Mouse (Mus musculus): Measurements from ENCODE around the gene Dpp6. TPM values are rescaled to one million over a fixed set of nuclear protein-coding genes. Genes with fewer than 3 reads are reported as not detected.

Dpp6 gene
- total RNA-seq, 2 experiments from 2014 or later, result not detected

DNA sequence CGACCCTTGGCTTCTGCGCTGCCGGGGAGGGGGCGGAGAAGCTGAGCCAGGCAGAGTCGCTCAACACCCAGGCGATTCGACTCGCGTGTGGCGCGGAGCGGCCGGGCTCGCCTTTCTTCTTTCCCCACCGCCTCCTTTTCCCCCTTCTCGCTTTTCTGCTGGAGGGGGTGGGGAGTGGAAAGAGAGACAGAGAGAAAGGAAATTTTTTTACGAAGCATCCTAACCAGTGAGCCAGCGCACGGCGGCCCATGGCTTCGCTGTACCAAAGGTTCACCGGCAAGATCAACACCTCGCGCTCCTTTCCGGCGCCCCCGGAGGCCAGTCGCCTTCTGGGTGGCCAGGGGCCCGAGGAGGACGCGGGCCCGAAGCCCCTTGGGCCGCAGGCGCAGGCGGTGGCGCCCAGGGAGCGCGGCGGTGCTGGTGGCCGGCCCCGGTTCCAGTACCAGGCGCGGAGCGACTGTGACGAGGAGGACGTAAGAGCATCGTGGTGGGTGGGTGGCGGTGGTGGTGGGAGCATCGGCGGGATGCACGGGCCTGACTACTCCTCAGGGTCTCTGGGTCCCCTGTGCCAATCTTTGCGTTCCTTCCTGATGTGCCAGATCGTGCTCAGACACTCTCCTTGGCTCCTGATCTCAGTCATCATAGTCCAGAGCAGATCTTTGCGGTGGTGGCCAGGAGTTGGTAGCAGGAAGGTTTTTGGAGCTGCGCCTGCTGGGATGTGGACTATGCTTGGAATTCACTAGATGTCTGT lies 232.5 kb downstream of the Dpp6 start:
- DNase-seq (ENCODE audit: low spot score), result no peak
- intact Hi-C loops (cut with DNase I), result no loop called here

DNA sequence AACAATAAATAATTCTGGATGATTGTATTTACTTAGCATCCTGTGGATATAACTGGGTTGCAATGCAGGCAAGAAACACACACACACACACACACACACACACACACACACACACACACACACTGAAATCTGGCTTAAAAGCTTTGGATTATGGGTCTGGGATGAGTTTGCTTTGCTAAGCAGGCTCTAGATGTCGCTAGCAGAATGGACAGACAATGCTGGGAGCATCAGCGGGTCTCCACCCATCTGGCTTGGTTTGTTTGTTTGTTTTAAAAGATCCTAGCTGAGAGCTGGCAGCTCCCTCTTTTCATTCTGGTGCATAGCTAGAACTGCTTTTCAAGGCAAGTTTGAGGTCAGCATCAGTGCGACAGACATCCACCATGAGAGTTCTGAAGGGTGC lies 234.2 kb downstream of the Dpp6 start:
- DNase-seq (ENCODE audit: low spot score), result no peak
- intact Hi-C loops (cut with DNase I), result no loop called here

- intact Hi-C loops (cut with DNase I), result no loop called here
- no peak for DNase-seq (ENCODE audit: low spot score)
These were observed 235.4 kb downstream of the Dpp6 start for GRCm38 (mm10) chr5:27052441-27052840.

DNA sequence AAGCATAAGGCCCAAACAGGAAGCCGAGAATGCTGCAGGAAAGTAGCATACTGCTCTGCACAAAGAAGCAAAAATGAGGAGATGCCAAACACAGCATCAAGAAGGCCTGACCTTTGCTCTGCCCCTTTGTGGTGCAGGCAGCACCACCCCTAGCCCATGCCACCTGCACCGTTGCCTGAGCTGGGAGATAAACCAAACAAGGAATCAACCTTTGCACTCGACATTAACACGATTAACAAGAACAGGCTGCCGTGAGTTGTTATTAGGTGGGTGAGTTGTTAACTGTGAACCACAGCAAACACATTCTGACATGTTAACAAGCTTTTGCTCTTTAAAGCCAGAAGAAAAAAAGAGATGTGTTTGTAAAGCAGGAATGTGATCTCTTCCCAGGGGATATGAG lies 239.4 kb downstream of the Dpp6 start:
- no peak for DNase-seq (ENCODE audit: low spot score)
- intact Hi-C loops (cut with DNase I), result no loop called here

- intact Hi-C loops (cut with DNase I), result no loop called here
- DNase-seq (ENCODE audit: low spot score), result no peak
These were observed 243.1 kb downstream of the Dpp6 start for GRCm38 (mm10) chr5:27060114-27060513.

GRCm38 (mm10) chr5:27063871-27064270 lies 246.9 kb downstream of the Dpp6 start:
- intact Hi-C loops (cut with DNase I), result no loop called here
- DNase-seq (ENCODE audit: low spot score), result no peak

- no peak for DNase-seq (ENCODE audit: low spot score)
- intact Hi-C loops (cut with DNase I), result no loop called here
These were observed 249.8 kb downstream of the Dpp6 start for GRCm38 (mm10) chr5:27066837-27067236.

DNA sequence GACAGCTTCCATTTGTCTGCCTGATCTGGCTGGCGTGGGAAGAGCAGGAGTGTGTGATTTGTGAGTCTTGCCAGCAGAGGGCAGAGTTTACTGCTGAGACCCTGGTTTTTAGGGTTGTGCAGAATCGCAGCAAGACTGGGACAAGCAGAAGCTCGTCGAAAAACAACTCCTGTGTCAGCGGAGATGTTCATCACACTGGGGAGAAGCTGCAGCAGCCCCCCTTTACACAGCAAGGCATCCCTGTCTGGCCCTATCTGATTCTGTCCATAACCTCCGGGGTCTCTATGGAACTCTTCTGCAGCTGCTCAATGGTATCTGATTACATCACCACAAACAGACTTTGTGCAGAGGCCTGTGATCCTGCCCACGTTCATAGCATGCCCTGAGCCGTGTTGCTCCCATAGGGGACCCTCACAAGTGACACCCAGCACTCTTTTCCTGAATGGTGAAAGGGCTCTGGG lies 258.2 kb downstream of the Dpp6 start:
- intact Hi-C loops (cut with DNase I), result loop anchor here (2.0 to 10.0 kb wide), 3 partner anchors 342 to 540 kb away; no protein-coding TSS in a partner anchor
- no peak for DNase-seq (ENCODE audit: low spot score)

DNA sequence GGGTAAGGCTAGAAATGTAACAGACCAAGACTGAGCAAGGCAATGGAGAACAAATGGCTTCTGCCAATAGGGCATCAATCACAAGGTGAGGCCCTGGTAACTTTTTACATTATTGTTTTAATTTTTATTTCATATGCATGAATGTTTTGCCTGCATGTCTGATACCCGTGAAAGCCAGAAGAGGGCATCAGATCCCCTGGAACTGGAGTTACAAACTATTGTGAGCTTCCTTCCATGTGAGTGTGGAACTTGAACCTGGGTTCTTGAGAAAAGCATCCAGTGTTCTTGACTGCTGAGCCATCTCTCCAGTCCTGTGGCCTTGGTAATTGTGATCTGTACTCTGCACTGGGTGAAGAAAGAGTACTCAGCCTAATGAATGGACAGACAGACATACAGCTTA lies 259.0 kb downstream of the Dpp6 start:
- intact Hi-C loops (cut with DNase I), result loop anchor here (5.0 to 10.0 kb wide), 2 partner anchors 341 to 469 kb away; no protein-coding TSS in a partner anchor
- no peak for DNase-seq (ENCODE audit: low spot score)

DNA sequence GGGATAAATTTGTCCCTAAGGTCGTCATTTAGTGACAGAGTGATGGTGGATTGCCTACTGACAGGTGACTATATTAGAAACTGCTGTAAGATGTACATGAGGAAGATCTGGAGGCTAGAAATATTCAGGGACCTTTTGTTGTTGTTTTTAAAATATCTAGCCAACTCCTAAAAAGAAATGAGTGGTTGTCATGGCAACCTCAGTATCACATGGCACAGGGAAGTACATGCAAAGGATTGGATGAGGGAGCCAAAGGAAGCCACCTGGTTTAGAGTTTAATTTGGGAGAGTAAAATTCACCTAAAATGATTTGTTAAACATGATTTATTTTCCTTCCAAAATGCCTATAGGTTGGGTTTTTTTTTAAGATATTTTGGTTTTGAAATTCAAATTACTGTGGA lies 260.8 kb downstream of the Dpp6 start:
- intact Hi-C loops (cut with DNase I), result loop anchor here (5.0 to 10.0 kb wide), 2 partner anchors 339 to 467 kb away; no protein-coding TSS in a partner anchor
- no peak for DNase-seq (ENCODE audit: low spot score)

GRCm38 (mm10) chr5:27081275-27081674 lies 264.3 kb downstream of the Dpp6 start:
- intact Hi-C loops (cut with DNase I), result no loop called here
- DNase-seq (ENCODE audit: low spot score), result no peak

DNA sequence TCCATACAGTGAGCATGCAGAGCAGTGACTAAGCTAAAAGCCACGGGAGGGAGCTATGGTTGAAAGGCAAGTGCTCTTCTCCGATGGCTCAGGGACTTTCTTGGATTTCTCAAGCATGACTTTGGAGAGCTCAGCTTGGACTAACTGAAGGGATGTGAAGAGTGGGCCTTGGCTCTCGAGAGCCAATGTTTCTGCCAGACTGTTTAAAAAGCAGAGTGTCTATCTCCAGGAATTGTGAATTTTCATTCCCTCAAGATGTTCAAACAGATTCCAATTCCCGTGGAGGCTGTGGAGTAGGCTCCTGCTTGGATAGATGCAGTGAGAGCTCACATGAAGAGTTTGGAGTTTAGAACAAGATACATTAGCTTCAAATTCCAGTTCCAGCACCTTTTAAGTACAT lies 266.8 kb downstream of the Dpp6 start:
- intact Hi-C loops (cut with DNase I), result no loop called here

GRCm38 (mm10) chr5:27108221-27108620 lies 291.2 kb downstream of the Dpp6 start:
- intact Hi-C loops (cut with DNase I), result no loop called here

More for the DNA sequence above, 266.8 kb downstream of the Dpp6 start:
- DNase-seq (ENCODE audit: low spot score), result no peak

GRCm38 (mm10) chr5:27122479-27122878 lies 305.5 kb downstream of the Dpp6 start:
- no peak for DNase-seq (ENCODE audit: low spot score)
- intact Hi-C loops (cut with DNase I), result no loop called here

More at GRCm38 (mm10) chr5:27108221-27108620, 291.2 kb downstream of the Dpp6 start:
- no peak for DNase-seq (ENCODE audit: low spot score)

DNA sequence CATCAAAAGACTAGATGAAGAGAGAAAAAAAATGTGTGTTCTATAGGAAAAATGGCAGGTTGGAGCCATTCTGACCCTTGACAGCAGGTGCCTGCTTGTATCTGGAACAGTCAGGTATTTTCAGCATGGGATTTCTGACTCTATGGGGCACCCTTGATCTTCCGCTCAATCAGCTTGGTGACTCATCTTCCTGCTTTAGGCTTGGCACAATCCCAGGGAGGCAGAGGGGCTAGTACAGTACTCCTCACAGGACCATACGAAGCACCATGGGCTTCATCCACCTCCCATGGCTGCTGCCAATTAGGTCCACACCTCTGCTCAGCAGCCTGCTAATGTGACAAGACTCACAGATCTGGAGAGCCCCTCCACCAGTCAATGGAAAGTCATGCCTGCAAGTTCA lies 305.9 kb downstream of the Dpp6 start:
- intact Hi-C loops (cut with DNase I), result no loop called here
- no peak for DNase-seq (ENCODE audit: low spot score)

DNA sequence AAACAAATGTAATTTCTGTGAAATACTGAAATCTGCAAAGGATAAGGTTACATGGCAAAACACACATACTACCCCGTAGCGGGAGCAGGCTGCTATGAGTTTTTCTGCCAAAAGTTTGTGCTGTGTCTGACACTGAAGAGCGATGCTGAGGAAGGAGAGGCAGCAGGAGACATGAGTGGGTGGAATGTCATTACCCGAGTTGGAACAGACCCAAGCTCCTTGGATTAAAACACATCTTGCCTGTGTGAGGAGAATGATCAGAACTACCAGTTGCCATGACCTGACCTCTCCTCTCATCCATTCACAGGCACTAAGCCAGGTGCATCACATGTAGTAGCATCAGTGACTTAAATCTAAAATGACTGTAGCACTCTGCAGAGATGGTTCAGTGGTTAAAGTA lies 309.0 kb downstream of the Dpp6 start:
- intact Hi-C loops (cut with DNase I), result no loop called here
- DNase-seq (ENCODE audit: low spot score), result no peak

- intact Hi-C loops (cut with DNase I), result no loop called here
These were observed 316.2 kb downstream of the Dpp6 start for GRCm38 (mm10) chr5:27133196-27133595.

GRCm38 (mm10) chr5:27134436-27135005 lies 317.5 kb downstream of the Dpp6 start:
- intact Hi-C loops (cut with DNase I), result no loop called here
- no peak for DNase-seq (ENCODE audit: low spot score)

More at GRCm38 (mm10) chr5:27133196-27133595, 316.2 kb downstream of the Dpp6 start:
- no peak for DNase-seq (ENCODE audit: low spot score)

DNA sequence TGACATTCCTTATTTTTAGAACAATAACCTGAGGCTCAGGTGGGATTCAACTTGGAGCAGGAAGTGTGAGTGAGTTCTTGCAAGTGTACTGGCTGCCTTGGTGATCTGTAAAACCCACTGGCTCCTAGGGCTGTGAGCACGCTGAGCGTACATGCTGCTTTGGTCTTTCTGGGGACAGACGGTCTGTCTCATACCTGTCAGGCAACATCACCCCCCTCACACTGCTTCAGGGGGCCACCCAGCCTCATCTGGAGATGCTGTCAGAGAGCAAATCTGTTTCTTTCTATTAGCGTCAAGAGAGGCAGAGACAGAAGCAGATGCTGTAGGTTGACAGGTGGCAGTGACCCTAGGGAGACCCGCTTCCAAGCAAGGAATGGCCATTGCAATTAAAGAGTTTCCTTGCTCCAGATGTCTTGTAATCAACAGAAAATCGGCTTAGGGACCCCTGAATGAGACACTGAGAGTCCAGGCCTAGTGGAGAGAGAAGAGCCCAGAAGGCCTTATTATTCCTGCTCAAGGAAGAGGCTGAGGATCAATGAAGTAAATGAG lies 330.5 kb downstream of the Dpp6 start:
- intact Hi-C loops (cut with DNase I), result no loop called here
- no peak for DNase-seq (ENCODE audit: low spot score)

DNA sequence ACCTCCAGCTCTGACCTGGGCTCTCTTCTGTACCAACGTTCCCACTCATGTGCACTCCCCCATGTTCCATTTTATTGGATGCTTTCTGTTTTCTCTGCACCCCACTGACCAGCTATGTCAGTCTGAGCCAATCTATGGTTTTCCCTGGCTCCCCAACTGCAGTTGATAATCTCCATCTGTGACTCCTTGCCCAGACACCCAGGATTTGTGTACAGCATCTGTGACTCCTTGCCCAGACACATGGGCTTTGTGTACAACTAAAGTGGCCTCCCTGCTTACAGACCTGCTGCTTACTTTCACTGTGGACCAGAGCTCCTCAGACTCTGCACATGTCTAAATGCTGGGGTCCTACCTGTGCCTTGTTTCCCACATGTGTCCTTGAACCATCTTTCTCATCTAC lies 334.0 kb downstream of the Dpp6 start:
- intact Hi-C loops (cut with DNase I), result no loop called here
- no peak for DNase-seq (ENCODE audit: low spot score)

DNA sequence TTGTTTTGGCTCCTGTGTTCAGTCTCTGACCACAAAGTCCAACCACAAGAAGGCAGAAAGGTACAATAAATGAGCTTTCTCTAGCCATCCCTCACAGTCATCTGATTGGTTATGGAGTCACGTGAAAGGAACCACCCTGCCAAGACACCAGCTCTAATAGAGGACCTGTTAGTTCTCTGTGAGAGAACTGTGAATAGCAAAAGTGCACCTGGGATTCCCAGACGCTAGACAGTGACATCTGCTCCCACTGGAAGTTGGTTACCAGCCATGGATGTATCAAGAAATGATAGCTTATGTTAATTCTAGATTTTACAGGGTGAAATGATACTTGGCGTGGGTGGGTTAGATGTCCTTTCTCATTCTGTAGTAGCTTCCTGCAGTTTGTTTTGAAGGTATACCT lies 338.7 kb downstream of the Dpp6 start:
- intact Hi-C loops (cut with DNase I), result no loop called here
- DNase-seq (ENCODE audit: low spot score), result no peak
